Mouse (Mus musculus): ENCODE data around the gene Olfm1. TPM values are rescaled to one million over a fixed set of nuclear protein-coding genes. Genes with fewer than 3 reads are reported as not detected.

Olfm1 gene
- polyA plus RNA-seq, 1 experiment from 2014 or later: 21.8 TPM

DNA sequence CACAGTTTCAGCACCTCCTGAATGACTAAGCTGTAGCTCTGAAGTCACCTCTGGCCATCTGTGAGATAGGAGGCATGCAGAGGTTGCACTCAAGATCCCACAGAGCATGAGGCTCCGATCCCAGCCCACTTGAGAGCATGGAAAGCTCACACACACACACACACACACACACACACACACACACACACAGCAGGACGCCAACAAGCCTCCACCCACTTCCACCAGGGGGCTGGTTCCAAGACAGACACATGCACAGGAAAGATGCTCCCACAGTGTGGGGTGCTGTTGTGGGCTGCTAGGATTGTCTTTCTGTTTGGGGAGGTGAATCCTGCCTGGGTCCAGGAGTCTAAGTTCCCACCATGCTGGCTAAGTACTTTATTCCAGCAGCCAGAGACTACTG, 29.0 kb downstream of the Olfm1 start:
- ATAC-seq: no peak
- H3K4me2 ChIP-seq (replicated peaks): no peak overlapping the region
- no peak overlapping the region for H3K27ac ChIP-seq
- 63% methylated on average over 2 of the region's 2 CpGs for WGBS
- no peak overlapping the region for H3K4me3 ChIP-seq (replicated peaks)
- 0 out of 2 replicates have a peak, but pooled peaks cover 3% of the 10 kb centered on the region for H3K4me1 ChIP-seq (replicated peaks)
- no peaks in the 10 kb centered on the region for H3K27me3 ChIP-seq (replicated peaks)
- H3K9me3 ChIP-seq: no peaks in the 10 kb centered on the region
- H3K9ac ChIP-seq: no peak overlapping the region
- no peaks in the 10 kb centered on the region for H3K36me3 ChIP-seq

DNA sequence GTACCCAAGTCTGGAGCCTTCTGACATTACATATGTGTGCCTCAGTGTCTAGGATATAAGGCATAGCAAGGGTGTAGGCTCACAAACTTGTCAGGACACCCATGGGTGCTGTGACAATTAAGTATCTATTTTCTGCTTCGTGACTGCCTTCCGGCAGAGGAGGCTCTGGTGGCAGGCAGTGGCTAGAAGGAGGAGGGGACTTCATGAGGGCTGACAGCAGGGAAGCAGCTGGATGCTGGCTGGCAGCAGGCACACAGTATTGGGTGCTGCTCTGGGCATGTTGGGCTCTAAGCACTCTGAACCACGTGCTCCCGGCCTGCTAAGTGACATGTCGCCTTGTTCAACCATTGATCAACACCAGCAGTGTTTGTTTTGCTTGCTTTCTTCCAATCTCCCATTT, 32.0 kb downstream of the Olfm1 start:
- no peak overlapping the region for H3K4me2 ChIP-seq (replicated peaks)
- H3K9ac ChIP-seq: no peak overlapping the region
- no peaks in the 10 kb centered on the region for H3K9me3 ChIP-seq
- no peaks in the 10 kb centered on the region for H3K36me3 ChIP-seq
- H3K4me1 ChIP-seq (replicated peaks): 0 out of 2 replicates have a peak, but pooled peaks cover 3% of the 10 kb centered on the region
- H3K4me3 ChIP-seq (replicated peaks): no peak overlapping the region
- no peaks in the 10 kb centered on the region for H3K27me3 ChIP-seq (replicated peaks)
- no peak for ATAC-seq
- 67% methylated on average over 5 of the region's 5 CpGs for WGBS
- no peak overlapping the region for H3K27ac ChIP-seq

- 64% methylated on average over 3 of the region's 3 CpGs for WGBS
- no peaks in the 10 kb centered on the region for H3K27me3 ChIP-seq (replicated peaks)
- no peaks in the 10 kb centered on the region for H3K9me3 ChIP-seq
- ATAC-seq: no peak
- no peak overlapping the region for H3K4me3 ChIP-seq (replicated peaks)
- H3K27ac ChIP-seq: no peak overlapping the region; the same call in 1 of the 2 replicates
- no peak overlapping the region for H3K4me2 ChIP-seq (replicated peaks)
- H3K4me1 ChIP-seq (replicated peaks): 0 out of 2 replicates have a peak, but pooled peaks cover 3% of the 10 kb centered on the region
- H3K9ac ChIP-seq: no peak overlapping the region
- no peaks in the 10 kb centered on the region for H3K36me3 ChIP-seq
Measured at GRCm38 (mm10) chr2:28225906-28226305, 33.1 kb downstream of the Olfm1 start.

DNA sequence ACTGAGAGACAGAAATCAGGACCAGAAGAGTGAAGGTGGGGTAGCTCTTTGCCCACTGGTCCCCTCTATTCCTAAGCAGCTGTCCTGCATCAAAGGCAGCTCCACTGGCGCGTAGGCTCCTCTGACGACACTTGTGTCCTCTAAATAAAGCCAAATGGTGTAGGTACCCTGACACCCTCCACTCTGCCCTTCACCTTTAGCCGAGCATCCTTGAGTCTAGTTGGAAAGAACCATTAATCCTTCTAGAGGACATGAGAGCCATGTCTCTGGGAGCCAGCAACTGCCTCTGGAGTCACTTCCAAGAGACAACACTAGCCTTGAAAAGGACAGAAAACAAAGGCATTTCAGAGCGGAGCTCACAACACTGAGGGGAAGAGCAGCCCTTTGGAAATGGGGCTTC, 34.2 kb downstream of the Olfm1 start:
- no peak overlapping the region for H3K27ac ChIP-seq
- H3K9me3 ChIP-seq: no peaks in the 10 kb centered on the region
- H3K4me2 ChIP-seq (replicated peaks): no peak overlapping the region
- H3K27me3 ChIP-seq (replicated peaks): no peaks in the 10 kb centered on the region
- ATAC-seq: no peak
- H3K9ac ChIP-seq: no peak overlapping the region
- 0 out of 2 replicates have a peak, but pooled peaks cover 3% of the 10 kb centered on the region for H3K4me1 ChIP-seq (replicated peaks)
- no peaks in the 10 kb centered on the region for H3K36me3 ChIP-seq
- WGBS: 73% methylated on average over 5 of the region's 5 CpGs
- no peak overlapping the region for H3K4me3 ChIP-seq (replicated peaks)

DNA sequence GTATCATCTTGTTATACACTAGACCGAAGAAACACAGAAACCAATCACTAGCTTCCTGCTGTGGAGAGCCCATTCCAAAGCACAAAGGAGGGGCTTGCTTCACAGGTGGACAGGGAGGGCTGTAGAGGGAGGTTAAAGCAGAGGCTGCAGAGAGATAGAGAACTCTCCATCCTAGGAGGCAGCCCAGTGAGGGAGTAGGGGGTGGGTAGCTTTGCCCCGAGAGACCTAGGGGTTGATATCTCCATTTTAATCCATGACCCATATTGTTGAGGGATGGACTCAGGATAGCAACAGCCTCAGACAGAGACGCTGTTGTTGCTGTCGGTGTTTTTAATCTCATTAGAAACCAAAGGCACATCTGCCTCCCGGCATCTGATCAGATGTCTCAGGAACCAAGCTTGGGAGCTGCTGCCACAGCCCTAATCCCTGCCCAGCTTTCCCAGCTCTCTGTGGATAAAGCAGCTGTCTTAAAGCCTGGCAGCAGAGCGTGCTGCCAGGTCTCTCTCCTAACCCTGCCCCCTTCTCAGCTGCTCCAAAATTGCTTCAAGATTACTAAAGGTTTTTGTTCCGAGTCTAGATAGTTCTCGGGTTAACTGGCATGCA, 34.9 kb downstream of the Olfm1 start:
- WGBS: 72% methylated on average over 8 of the region's 8 CpGs
- H3K27me3 ChIP-seq (replicated peaks): no peaks in the 10 kb centered on the region
- no peak overlapping the region for H3K4me2 ChIP-seq (replicated peaks)
- no peak overlapping the region for H3K27ac ChIP-seq
- H3K36me3 ChIP-seq: no peaks in the 10 kb centered on the region
- ATAC-seq: no peak
- 0 out of 2 replicates have a peak, but pooled peaks cover 3% of the 10 kb centered on the region for H3K4me1 ChIP-seq (replicated peaks)
- no peaks in the 10 kb centered on the region for H3K9me3 ChIP-seq
- no peak overlapping the region for H3K4me3 ChIP-seq (replicated peaks)
- H3K9ac ChIP-seq: no peak overlapping the region

- 90% methylated on average over 4 of the region's 4 CpGs for WGBS
Measured at GRCm38 (mm10) chr2:28228364-28228763, 35.6 kb downstream of the Olfm1 start.

DNA sequence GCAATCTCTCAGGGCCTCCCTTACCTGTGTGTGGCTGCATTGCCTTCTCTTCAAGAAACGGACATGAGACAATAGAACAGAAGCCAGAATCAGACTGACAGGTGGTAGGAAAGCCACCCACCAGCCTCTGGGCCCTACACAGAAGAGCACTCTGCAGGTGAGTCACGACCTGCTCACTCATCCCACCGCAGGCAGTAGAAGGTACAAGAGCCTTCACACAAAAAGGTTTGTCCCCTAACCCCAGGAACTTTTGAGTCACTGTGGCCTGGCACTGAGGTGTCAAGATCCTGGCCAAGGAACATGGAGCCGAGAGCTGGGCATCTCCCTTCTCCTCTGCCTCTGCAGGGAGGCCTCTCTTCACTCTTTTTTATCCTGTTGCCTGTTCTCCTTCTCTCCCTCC, 42.3 kb downstream of the Olfm1 start:
- no peaks in the 10 kb centered on the region for H3K9me3 ChIP-seq
- no peak for ATAC-seq
- H3K27ac ChIP-seq: no peak overlapping the region
- H3K36me3 ChIP-seq: no peaks in the 10 kb centered on the region
- no peak overlapping the region for H3K4me3 ChIP-seq (replicated peaks)
- H3K4me1 ChIP-seq (replicated peaks): no peaks in the 10 kb centered on the region
- H3K27me3 ChIP-seq (replicated peaks): no peaks in the 10 kb centered on the region
- H3K4me2 ChIP-seq (replicated peaks): no peak overlapping the region
- H3K9ac ChIP-seq: no peak overlapping the region
- 78% methylated on average over 4 of the region's 4 CpGs for WGBS

More at GRCm38 (mm10) chr2:28228364-28228763, 35.6 kb downstream of the Olfm1 start:
- H3K4me1 ChIP-seq (replicated peaks): 0 out of 2 replicates have a peak, but pooled peaks cover 3% of the 10 kb centered on the region
- H3K4me3 ChIP-seq (replicated peaks): no peak overlapping the region
- H3K27me3 ChIP-seq (replicated peaks): no peaks in the 10 kb centered on the region
- no peaks in the 10 kb centered on the region for H3K9me3 ChIP-seq
- H3K27ac ChIP-seq: no peak overlapping the region
- H3K36me3 ChIP-seq: no peaks in the 10 kb centered on the region
- H3K4me2 ChIP-seq (replicated peaks): no peak overlapping the region
- no peak for ATAC-seq
- H3K9ac ChIP-seq: no peak overlapping the region

GRCm38 (mm10) chr2:28236447-28236846, 43.7 kb downstream of the Olfm1 start:
- H3K36me3 ChIP-seq: no peaks in the 10 kb centered on the region
- no peak overlapping the region for H3K9ac ChIP-seq
- no peak overlapping the region for H3K27ac ChIP-seq
- ATAC-seq: no peak
- no peaks in the 10 kb centered on the region for H3K4me1 ChIP-seq (replicated peaks)
- no peak overlapping the region for H3K4me3 ChIP-seq (replicated peaks)
- H3K9me3 ChIP-seq: no peaks in the 10 kb centered on the region
- H3K27me3 ChIP-seq (replicated peaks): no peaks in the 10 kb centered on the region
- no peak overlapping the region for H3K4me2 ChIP-seq (replicated peaks)
- WGBS: 74% methylated on average over 6 of the region's 6 CpGs

DNA sequence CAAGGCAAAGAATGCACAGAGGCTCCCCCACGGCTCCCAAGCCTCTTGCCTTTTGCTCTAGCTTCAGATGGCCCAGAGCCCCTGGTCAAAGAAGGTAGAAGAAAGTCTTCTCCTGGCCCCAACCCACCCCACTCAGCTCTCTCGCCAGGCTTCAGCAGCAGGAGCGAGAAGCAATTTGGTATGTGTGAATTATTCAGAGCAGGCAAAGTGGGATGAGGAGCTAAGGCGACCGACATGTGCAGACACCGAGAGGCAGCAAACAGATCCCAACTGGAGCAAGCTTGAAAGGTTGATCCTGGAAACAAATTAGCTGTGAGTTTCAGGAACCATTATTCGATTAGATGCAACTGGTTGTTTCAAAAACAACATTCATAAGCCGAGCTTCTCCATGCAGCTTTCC, 46.8 kb downstream of the Olfm1 start:
- Histone ChIP-seq H3K9ac (no peak overlapping the region), H3K27me3 (replicated peaks) (no peaks in the 10 kb centered on the region), H3K4me2 (replicated peaks) (no peak overlapping the region), H3K27ac (no peak overlapping the region), H3K4me1 (replicated peaks) (0 out of 2 replicates have a peak, but pooled peaks cover 3% of the 10 kb centered on the region), H3K36me3 (no peaks in the 10 kb centered on the region), H3K9me3 (no peaks in the 10 kb centered on the region), H3K4me3 (replicated peaks) (no peak overlapping the region)
- WGBS: 71% methylated on average over 8 of the region's 8 CpGs
- ATAC-seq: no peak

- Histone ChIP-seq H3K9me3 (no peaks in the 10 kb centered on the region), H3K36me3 (no peaks in the 10 kb centered on the region), H3K27me3 (replicated peaks) (no peaks in the 10 kb centered on the region), H3K4me1 (replicated peaks) (0 out of 2 replicates have a peak, but pooled peaks cover 3% of the 10 kb centered on the region), H3K4me3 (replicated peaks) (no peak overlapping the region), H3K9ac (no peak overlapping the region), H3K27ac (no peak overlapping the region), H3K4me2 (replicated peaks) (no peak overlapping the region)
- WGBS: 85% methylated on average over 3 of the region's 3 CpGs
- no peak for ATAC-seq
Measured at GRCm38 (mm10) chr2:28240920-28241319, 48.1 kb downstream of the Olfm1 start.

DNA sequence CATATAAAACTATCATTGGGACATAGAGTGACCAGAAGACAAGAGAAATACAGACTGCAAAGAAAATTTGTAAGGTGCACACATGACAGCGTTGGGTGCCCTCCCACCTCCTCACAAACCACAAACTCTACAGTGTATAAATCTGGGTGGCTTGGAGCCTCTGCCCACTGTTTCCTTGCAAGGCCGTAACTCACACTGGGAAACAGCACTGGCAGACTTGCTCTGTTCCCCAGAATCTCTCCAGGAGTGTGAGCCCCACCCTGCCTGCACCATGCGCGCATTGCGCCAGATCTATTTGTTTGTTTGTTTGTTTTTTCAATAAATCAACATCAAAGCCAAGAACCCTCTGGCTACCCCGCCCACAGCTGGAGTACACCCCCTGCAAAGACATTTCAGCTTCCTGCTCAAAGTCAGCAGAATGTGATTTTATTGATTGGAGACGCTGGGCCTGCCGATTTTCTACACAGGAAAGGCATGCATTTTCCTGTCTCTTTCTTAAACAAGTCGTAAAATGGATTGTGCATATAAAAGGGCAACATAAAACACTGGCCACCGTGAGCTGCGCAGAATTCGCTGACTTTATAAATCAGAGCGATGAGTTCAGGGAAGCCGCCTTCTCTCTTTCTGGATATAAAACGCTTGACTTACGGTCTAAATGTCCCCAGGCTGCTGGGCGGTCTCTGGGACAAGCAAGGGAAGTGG, 48.9 kb downstream of the Olfm1 start:
- no peak overlapping the region for H3K27ac ChIP-seq
- no peaks in the 10 kb centered on the region for H3K9me3 ChIP-seq
- no peaks in the 10 kb centered on the region for H3K27me3 ChIP-seq (replicated peaks)
- no peaks in the 10 kb centered on the region for H3K36me3 ChIP-seq
- WGBS: 38% methylated on average over 17 of the region's 17 CpGs
- 0 out of 2 replicates have a peak, but pooled peaks cover 3% of the 10 kb centered on the region for H3K4me1 ChIP-seq (replicated peaks)
- H3K9ac ChIP-seq: no peak overlapping the region
- no peak for ATAC-seq
- no peak overlapping the region for H3K4me2 ChIP-seq (replicated peaks)
- H3K4me3 ChIP-seq (replicated peaks): no peak overlapping the region

- no peak overlapping the region for H3K4me3 ChIP-seq (replicated peaks)
- WGBS: 43% methylated on average over 5 of the region's 5 CpGs
- no peak overlapping the region for H3K9ac ChIP-seq
- 0 out of 2 replicates have a peak, but pooled peaks cover 3% of the 10 kb centered on the region for H3K4me1 ChIP-seq (replicated peaks)
- no peaks in the 10 kb centered on the region for H3K27me3 ChIP-seq (replicated peaks)
- no peaks in the 10 kb centered on the region for H3K36me3 ChIP-seq
- H3K9me3 ChIP-seq: no peaks in the 10 kb centered on the region
- H3K4me2 ChIP-seq (replicated peaks): no peak overlapping the region
- ATAC-seq: no peak
- no peak overlapping the region for H3K27ac ChIP-seq
Measured at GRCm38 (mm10) chr2:28242222-28242543, 49.4 kb downstream of the Olfm1 start.
